Mouse (Mus musculus) stomach, postnatal 0 days (tissue): Measurements from ENCODE around the gene Adgra1. TPM values are rescaled to one million over a fixed set of nuclear protein-coding genes. Genes with fewer than 3 reads are reported as not detected.

Experiments used
- ATAC-seq: fragments of 200-750 bp; cut with Nextera tagmentation; 2 replicates; pipeline ENCODE4 v1.8.0; 2017; ENCODE audit not compliant: low FRiP score, low TSS enrichment
- DNase-seq: peaks from one replicate; pipeline ENCODE4 v3.0.0-alpha.2; 2016; ENCODE audit warnings: low spot score
- H3K27ac ChIP-seq: fragments of 300-500 bp; sonication (generic); replicated peaks from 2 replicates; pipeline ENCODE4 v1.5.1; 2014; ENCODE audit warnings: mild to moderate bottlenecking, control low read depth
- H3K27me3 ChIP-seq: fragments of 300-500 bp; sonication (generic); 2 replicates; pipeline ENCODE4 v1.6.1; 2014; ENCODE audit warnings: low read length; ENCODE audit not compliant: control insufficient read depth, insufficient read depth
- H3K36me3 ChIP-seq: fragments of 300-500 bp; sonication (generic); 2 replicates; pipeline ENCODE4 v1.6.1; 2014; ENCODE audit warnings: low read length, mixed read lengths; ENCODE audit not compliant: control insufficient read depth, insufficient read depth
- H3K4me1 ChIP-seq: fragments of 300-500 bp; sonication (generic); replicated peaks from 2 replicates; pipeline ENCODE4 v1.6.1; 2014; ENCODE audit warnings: antibody characterized with exemption; ENCODE audit not compliant: control insufficient read depth, insufficient read depth
- H3K4me2 ChIP-seq: fragments of 300-500 bp; sonication (generic); replicated peaks from 2 replicates; pipeline ENCODE4 v1.6.1; 2014; ENCODE audit warnings: low read depth, mild to moderate bottlenecking, control low read depth, moderate library complexity
- H3K4me3 ChIP-seq: fragments of 300-500 bp; sonication (generic); 2 replicates; pipeline ENCODE4 v1.5.1; 2014; ENCODE audit warnings: low read depth, low read length, control low read depth
- H3K9ac ChIP-seq: fragments of 300-500 bp; sonication (generic); 2 replicates; pipeline ENCODE4 v1.6.1; 2014; ENCODE audit warnings: mild to moderate bottlenecking, low read length, control low read depth, mixed read lengths
- H3K9me3 ChIP-seq: fragments of 300-500 bp; sonication (generic); 2 replicates; pipeline ENCODE4 v1.6.1; 2016; ENCODE audit warnings: low read length; ENCODE audit not compliant: control insufficient read depth
- CTCF ChIP-seq: IDR thresholded peaks from 2 replicates; pipeline ENCODE4 v1.5.1; 2016; ENCODE audit warnings: antibody characterized with exemption, low read depth, mild to moderate bottlenecking, moderate library complexity
- EP300 ChIP-seq: optimal IDR thresholded peaks from 2 replicates; pipeline ENCODE3; 2016; ENCODE audit warnings: antibody characterized with exemption
- WGBS: fragments of 180-500 bp; shearing (Covaris S2); extraction: QIAGEN DNeasy Blood & Tissue Kit; methylation state at CpG from one replicate; pipeline ENCODE4 v1.1.7; 2014; 5-methylcytosine and 5-hydroxymethylcytosine counted together
- polyA plus RNA-seq: library from polyadenylated mRNA; unstranded; fragments of >200 nt; fragmentation: Nextera tagmentation; extraction: Ambion mirVana; gene quantifications from 2 replicates; pipeline ENCODE4 v1.2.1, GENCODE M21; 2015

The Adgra1 gene
- polyA plus RNA-seq, 1 experiment from 2014 or later = 0.55 TPM

DNA sequence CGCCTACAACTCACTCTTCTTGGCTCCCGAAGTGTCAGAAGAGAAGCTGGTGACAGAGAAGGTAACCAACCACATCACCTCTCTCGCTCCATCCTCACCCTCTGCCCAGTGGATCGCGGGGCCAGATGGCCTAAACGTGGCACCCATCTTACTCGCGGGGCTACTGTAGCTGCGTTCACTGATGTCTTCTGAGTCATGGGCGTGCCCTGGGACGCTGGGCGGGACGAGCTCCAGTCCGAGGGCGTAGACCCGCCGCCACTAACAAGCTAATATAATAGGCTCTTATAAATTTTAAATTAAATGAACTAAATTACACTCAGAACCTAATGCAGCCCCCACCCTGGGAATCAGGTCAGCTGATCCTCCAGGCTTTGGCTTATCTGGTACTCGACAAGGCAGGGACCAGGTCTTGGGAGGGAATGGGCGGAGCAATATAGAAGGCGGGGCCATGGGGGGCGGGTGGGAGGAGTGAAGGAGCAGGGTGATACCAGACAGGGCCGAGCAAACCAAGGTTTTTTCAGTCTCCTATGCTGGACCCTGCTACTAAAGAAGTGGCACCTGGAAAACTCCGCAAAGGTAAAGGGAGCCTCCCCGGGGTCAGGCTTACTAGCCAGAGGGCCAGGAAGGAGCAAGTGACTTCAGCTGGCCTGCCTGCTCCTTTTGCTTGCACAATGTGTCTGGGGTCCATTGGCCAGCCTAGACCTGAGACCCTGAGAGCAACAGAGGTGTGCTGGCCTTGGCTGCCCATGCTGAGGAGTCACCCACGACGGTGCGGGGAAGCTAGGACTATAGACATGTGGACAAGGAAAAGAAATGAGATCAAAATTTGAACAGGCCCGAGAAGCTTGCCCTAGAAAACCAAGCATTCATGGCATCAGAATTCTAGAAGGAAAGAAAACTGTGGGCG lies 80.4 kb downstream of the Adgra1 start:
- ATAC-seq = peak; percentile 66
- no peaks in the 10 kb centered on the region; the same call in 1 of the 2 replicates for H3K27me3 ChIP-seq
- 11% methylated on average over 29 of the region's 29 CpGs for WGBS

DNA sequence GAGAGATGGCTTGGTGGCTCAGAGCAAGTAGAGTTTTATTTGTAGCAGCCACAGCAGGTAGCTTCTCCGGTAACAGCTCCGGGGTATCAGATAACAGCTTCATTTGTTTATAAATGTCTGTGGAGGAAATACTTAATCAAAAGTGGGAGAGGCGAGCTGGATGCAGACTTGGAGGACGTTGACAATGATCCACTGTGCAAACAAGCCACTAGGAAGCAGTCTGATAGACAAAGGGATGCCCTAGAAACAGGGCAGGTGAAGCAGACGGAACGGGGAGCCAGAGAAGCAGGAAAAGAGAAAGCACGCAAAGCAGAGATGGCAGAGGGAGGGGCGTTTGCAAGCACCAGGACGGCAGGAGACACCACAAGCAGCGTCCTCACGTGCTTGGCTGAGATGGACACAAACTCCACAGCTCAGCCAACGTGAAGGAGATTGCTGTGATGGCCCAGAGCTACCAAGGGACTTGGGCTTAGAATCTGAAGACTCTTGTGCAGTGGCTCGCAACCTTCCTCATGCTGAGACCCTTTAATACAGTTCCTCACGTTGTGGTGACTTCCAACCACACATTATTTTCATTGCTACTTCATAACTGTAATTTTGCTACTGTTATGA lies 81.8 kb downstream of the Adgra1 start:
- Histone ChIP-seq H3K27me3 (no peaks in the 10 kb centered on the region; the same call in 1 of the 2 replicates), H3K9ac (no peak overlapping the region), H3K9me3 (no peaks in the 10 kb centered on the region), H3K27ac (no peak overlapping the region), H3K4me2 (no peak overlapping the region), H3K4me1 (no peaks in the 10 kb centered on the region), H3K4me3 (no peak overlapping the region), H3K36me3 (no peaks in the 10 kb centered on the region)
- 6% methylated on average over 14 of the region's 14 CpGs for WGBS
- ATAC-seq (no peak), DNase-seq (no peak)
- TF ChIP-seq CTCF (no peak), EP300 (no peak)

More for the DNA sequence above, 80.4 kb downstream of the Adgra1 start:
- TF ChIP-seq CTCF (no peak), EP300 (no peak)
- no peaks in the 10 kb centered on the region for H3K4me1 ChIP-seq
- H3K4me3 ChIP-seq = peak overlapping the region; percentile 27
- no peak overlapping the region for H3K9ac ChIP-seq
- peak; percentile 56 for DNase-seq
- no peaks in the 10 kb centered on the region for H3K9me3 ChIP-seq
- H3K36me3 ChIP-seq = no peaks in the 10 kb centered on the region
- peak overlapping the region; percentile 46 for H3K4me2 ChIP-seq
- H3K27ac ChIP-seq = no peak overlapping the region

- 6% methylated on average over 1 of the region's 1 CpGs for WGBS
- no peak for ATAC-seq
Measured at GRCm38 (mm10) chr7:139916345-139916744, 82.4 kb downstream of the Adgra1 start.

DNA sequence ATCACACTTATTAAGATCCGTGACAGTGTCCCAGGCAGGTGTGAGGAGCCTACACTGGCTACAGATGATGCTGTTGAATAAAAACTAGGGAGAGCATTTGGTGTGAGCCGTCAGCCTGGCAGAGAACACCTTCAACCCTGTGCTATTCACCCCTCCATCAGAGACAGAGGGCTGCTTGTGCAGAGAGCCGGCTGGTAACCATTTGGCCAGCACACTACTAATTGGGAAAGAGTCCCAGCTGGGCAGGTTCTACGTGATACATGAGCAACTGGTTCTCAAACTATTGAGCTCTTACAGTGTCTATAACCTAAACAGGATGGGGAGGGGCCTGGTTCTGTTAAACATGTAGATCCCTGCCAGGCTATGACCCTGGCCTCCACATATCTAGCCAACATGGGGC lies 84.3 kb downstream of the Adgra1 start:
- DNase-seq (no peak), ATAC-seq (no peak)

More at GRCm38 (mm10) chr7:139916345-139916744, 82.4 kb downstream of the Adgra1 start:
- H3K9ac ChIP-seq = no peak overlapping the region
- H3K4me1 ChIP-seq = no peaks in the 10 kb centered on the region
- no peak overlapping the region for H3K4me2 ChIP-seq
- H3K27me3 ChIP-seq = no peaks in the 10 kb centered on the region; the same call in 1 of the 2 replicates
- no peak for TF ChIP-seq EP300
- peak; percentile 57 for TF ChIP-seq CTCF
- H3K27ac ChIP-seq = no peak overlapping the region
- DNase-seq = no peak
- no peak overlapping the region for H3K4me3 ChIP-seq
- no peaks in the 10 kb centered on the region for H3K36me3 ChIP-seq
- H3K9me3 ChIP-seq = no peaks in the 10 kb centered on the region

More for the DNA sequence above, 84.3 kb downstream of the Adgra1 start:
- no peak overlapping the region for H3K9ac ChIP-seq
- H3K4me3 ChIP-seq = no peak overlapping the region
- 76% methylated on average over 4 of the region's 4 CpGs for WGBS
- H3K4me2 ChIP-seq = no peak overlapping the region
- H3K36me3 ChIP-seq = no peaks in the 10 kb centered on the region
- TF ChIP-seq CTCF = no peak
- TF ChIP-seq EP300 = no peak
- H3K27me3 ChIP-seq = no peaks in the 10 kb centered on the region; the same call in 1 of the 2 replicates
- H3K9me3 ChIP-seq = no peaks in the 10 kb centered on the region
- H3K4me1 ChIP-seq = no peaks in the 10 kb centered on the region
- no peak overlapping the region for H3K27ac ChIP-seq

Other genes starting within 250 kb of the Adgra1 start
- 0.08 and 0.12 TPM in 2 replicates for gene Cfap46, start 150.4 kb upstream of the Adgra1 start, polyA plus RNA-seq
- 0.05 and 0.18 TPM in 2 replicates for gene Kndc1, start 60.5 kb downstream of the Adgra1 start, polyA plus RNA-seq
- gene Utf1, start 109.6 kb downstream of the Adgra1 start, polyA plus RNA-seq = 0.13 TPM in 1 of 2 replicates, not detected in the other
- gene 6430531B16Rik, start 144.6 kb downstream of the Adgra1 start, polyA plus RNA-seq = 0.11 and 0.17 TPM in 2 replicates
- 0.85 and 1.1 TPM in 2 replicates for gene Adam8, start 158.4 kb downstream of the Adgra1 start, polyA plus RNA-seq
- 19.7 and 20.7 TPM in 2 replicates for gene Zfp511, start 202.2 kb downstream of the Adgra1 start, polyA plus RNA-seq
- gene Tubgcp2, start 202.5 kb downstream of the Adgra1 start, polyA plus RNA-seq = 17.7 and 20.1 TPM in 2 replicates
- gene Msx3, start 214.9 kb downstream of the Adgra1 start, polyA plus RNA-seq = 0.04 TPM in 1 of 2 replicates, not detected in the other
- gene Caly, start 248.4 kb downstream of the Adgra1 start, polyA plus RNA-seq = 4.5 and 5.6 TPM in 2 replicates